Mouse (Mus musculus): Measurements from ENCODE around the gene Tmem256.
"Not testable (repeated sequence)": the region's sequence is repeated elsewhere in the genome, so short reads cannot be mapped to it uniquely, and the experiment has no call there.

Gene Tmem256

GRCm38 (mm10) chr11:69854680-69855079 is 16.4 kb downstream of the Tmem256 start:
- DNase-seq (ENCODE audit: low read depth, low spot score), result no peak

GRCm38 (mm10) chr11:69855347-69855746 is 17.0 kb downstream of the Tmem256 start:
- no peak for DNase-seq (ENCODE audit: low read depth, low spot score)

GRCm38 (mm10) chr11:69858113-69858998 is 20.0 kb downstream of the Tmem256 start, which contains the start of gene Tnk1:
Gene Tnk1, minus strand, starts transcription at chr11:69858730.
- no peak for DNase-seq (ENCODE audit: low read depth, low spot score)

GRCm38 (mm10) chr11:69863729-69864128 is 25.4 kb downstream of the Tmem256 start:
- DNase-seq (ENCODE audit: low read depth, low spot score), result not testable (repeated sequence)

- no peak for DNase-seq (ENCODE audit: low read depth, low spot score)
Measured at GRCm38 (mm10) chr11:69864138-69864860, 26.0 kb downstream of the Tmem256 start.

GRCm38 (mm10) chr11:69865561-69865960 is 27.2 kb downstream of the Tmem256 start:
- DNase-seq (ENCODE audit: low read depth, low spot score), result no peak

GRCm38 (mm10) chr11:69867335-69867734 is 29.0 kb downstream of the Tmem256 start:
- DNase-seq (ENCODE audit: low read depth, low spot score), result no peak

GRCm38 (mm10) chr11:69870289-69871069 is 32.2 kb downstream of the Tmem256 start:
- no peak for DNase-seq (ENCODE audit: low read depth, low spot score)

GRCm38 (mm10) chr11:69871822-69872221 is 33.5 kb downstream of the Tmem256 start:
- DNase-seq (ENCODE audit: low read depth, low spot score), result no peak

GRCm38 (mm10) chr11:69872451-69872850 is 34.1 kb downstream of the Tmem256 start:
- DNase-seq (ENCODE audit: low read depth, low spot score), result no peak

- no peak for DNase-seq (ENCODE audit: low read depth, low spot score)
Measured at GRCm38 (mm10) chr11:69876186-69876585, 37.9 kb downstream of the Tmem256 start.

- peak; percentile 77 for DNase-seq (ENCODE audit: low read depth, low spot score)
Measured at GRCm38 (mm10) chr11:69876867-69877266, 38.6 kb downstream of the Tmem256 start.

- DNase-seq (ENCODE audit: low read depth, low spot score), result no peak
Measured at GRCm38 (mm10) chr11:69877878-69878277, 39.6 kb downstream of the Tmem256 start, which contains the start of gene Tmem95. Gene Tmem95, minus strand, starts transcription at chr11:69878018.

- DNase-seq (ENCODE audit: low read depth, low spot score), result no peak
Measured at GRCm38 (mm10) chr11:69878399-69878798, 40.1 kb downstream of the Tmem256 start.

- DNase-seq (ENCODE audit: low read depth, low spot score), result no peak
Measured at GRCm38 (mm10) chr11:69878952-69879351, 40.6 kb downstream of the Tmem256 start.

- no peak for DNase-seq (ENCODE audit: low read depth, low spot score)
Measured at GRCm38 (mm10) chr11:69879711-69880110, 41.4 kb downstream of the Tmem256 start.

- DNase-seq (ENCODE audit: low read depth, low spot score), result peak; percentile 57
Measured at GRCm38 (mm10) chr11:69880506-69880852, 42.2 kb downstream of the Tmem256 start.

GRCm38 (mm10) chr11:69880853-69881603 is 42.7 kb downstream of the Tmem256 start, which contains the start of gene Kctd11:
Gene Kctd11, minus strand, starts transcription at chr11:69881406.
- DNase-seq (ENCODE audit: low read depth, low spot score), result peak; percentile 90

GRCm38 (mm10) chr11:69881787-69882670 is 43.7 kb downstream of the Tmem256 start:
- no peak for DNase-seq (ENCODE audit: low read depth, low spot score)

- DNase-seq (ENCODE audit: low read depth, low spot score), result no peak
Measured at GRCm38 (mm10) chr11:69883066-69883465, 44.8 kb downstream of the Tmem256 start.

Data from skeletal muscle tissue, adult 2 months (tissue).